Mouse (Mus musculus) brown adipose tissue, adult 24 weeks (tissue): ENCODE data around the gene Gadd45a. TPM values are rescaled to one million over a fixed set of nuclear protein-coding genes. Genes with fewer than 3 reads are reported as not detected.

Experiments used
- H3K27ac ChIP-seq: fragments of 200-500 bp; replicated peaks from 2 replicates; pipeline ENCODE4 v1.5.1; 2012; ENCODE audit warnings: low read depth, mild to moderate bottlenecking, low read length
- H3K4me1 ChIP-seq: fragments of 200-500 bp; 2 replicates; pipeline ENCODE4 v1.6.1; 2012; ENCODE audit warnings: low read length, mixed read lengths; ENCODE audit not compliant: control insufficient read depth, insufficient read depth, insufficient read length
- H3K4me3 ChIP-seq: fragments of 200-500 bp; 2 replicates; pipeline ENCODE4 v1.5.1; 2012; ENCODE audit warnings: low read depth, mild to moderate bottlenecking, low read length, moderate library complexity; ENCODE audit not compliant: insufficient read depth
- polyA plus RNA-seq: library from polyadenylated mRNA; stranded (reverse); fragments of >200 nt; gene quantifications from 2 replicates; pipeline ENCODE4 v1.2.4, GENCODE M21; 2012; ENCODE audit not compliant: missing spikeins, insufficient read depth, insufficient read length

Gadd45a gene
- polyA plus RNA-seq = 6.2 and 6.3 TPM in 2 replicates

GRCm38 (mm10) chr6:67036837-67037628, at the start of gene Gadd45a:
TSS of gene Gadd45a (minus strand) at chr6:67037457.
- Histone ChIP-seq H3K4me1 (no peaks in the 10 kb centered on the region; the same call in 1 of the 2 replicates), H3K27ac (peak within 1 kb of the TSS; percentile 35), H3K4me3 (peak within 1 kb of the TSS; percentile 88)

GRCm38 (mm10) chr6:67085850-67086437, 48.7 kb upstream of the Gadd45a start:
- H3K4me3 ChIP-seq = no peak overlapping the region
- H3K27ac ChIP-seq = no peak overlapping the region
- peaks cover 2% of the 10 kb centered on the region; the same call in 1 of the 2 replicates for H3K4me1 ChIP-seq

DNA sequence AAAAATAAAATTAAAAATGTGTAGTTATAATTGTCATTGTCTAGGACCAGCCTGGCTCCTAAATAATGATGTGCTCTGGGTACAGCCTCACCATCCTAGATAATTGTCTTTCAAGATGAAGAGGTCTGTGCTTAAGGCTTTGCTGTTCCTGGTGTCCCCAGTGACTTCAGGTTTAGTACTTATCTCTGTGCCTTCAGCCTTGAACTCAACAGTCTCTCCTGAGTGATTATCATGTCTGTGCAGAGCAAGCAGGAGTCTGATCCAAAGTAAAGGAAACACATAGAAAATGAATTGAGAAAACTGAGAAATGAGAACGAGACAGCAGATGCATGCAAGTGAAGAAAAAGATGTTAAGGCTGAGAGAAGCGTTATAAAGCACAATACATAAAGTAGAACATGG, 47.2 kb upstream of the Gadd45a start:
- H3K4me1 ChIP-seq = peaks cover 2% of the 10 kb centered on the region; the same call in 1 of the 2 replicates
- no peak overlapping the region for H3K4me3 ChIP-seq
- H3K27ac ChIP-seq = no peak overlapping the region

GRCm38 (mm10) chr6:67081141-67081540, 43.9 kb upstream of the Gadd45a start:
- Histone ChIP-seq H3K27ac (no peak overlapping the region), H3K4me3 (no peak overlapping the region), H3K4me1 (peaks cover 13% of the 10 kb centered on the region)

GRCm38 (mm10) chr6:67078076-67078475, 40.8 kb upstream of the Gadd45a start:
- Histone ChIP-seq H3K27ac (no peak overlapping the region), H3K4me1 (peaks cover 17% of the 10 kb centered on the region), H3K4me3 (no peak overlapping the region)

- peaks cover 17% of the 10 kb centered on the region for H3K4me1 ChIP-seq
- H3K27ac ChIP-seq = 0 out of 2 replicates have a peak overlapping the region, but pooled peaks have one; percentile 23
- no peak overlapping the region for H3K4me3 ChIP-seq
Measured at GRCm38 (mm10) chr6:67077477-67077876, 40.2 kb upstream of the Gadd45a start.

GRCm38 (mm10) chr6:67076348-67076747, 39.1 kb upstream of the Gadd45a start:
- H3K4me3 ChIP-seq = no peak overlapping the region
- H3K27ac ChIP-seq = 0 out of 2 replicates have a peak overlapping the region, but pooled peaks have one; percentile 21
- peaks cover 17% of the 10 kb centered on the region for H3K4me1 ChIP-seq

DNA sequence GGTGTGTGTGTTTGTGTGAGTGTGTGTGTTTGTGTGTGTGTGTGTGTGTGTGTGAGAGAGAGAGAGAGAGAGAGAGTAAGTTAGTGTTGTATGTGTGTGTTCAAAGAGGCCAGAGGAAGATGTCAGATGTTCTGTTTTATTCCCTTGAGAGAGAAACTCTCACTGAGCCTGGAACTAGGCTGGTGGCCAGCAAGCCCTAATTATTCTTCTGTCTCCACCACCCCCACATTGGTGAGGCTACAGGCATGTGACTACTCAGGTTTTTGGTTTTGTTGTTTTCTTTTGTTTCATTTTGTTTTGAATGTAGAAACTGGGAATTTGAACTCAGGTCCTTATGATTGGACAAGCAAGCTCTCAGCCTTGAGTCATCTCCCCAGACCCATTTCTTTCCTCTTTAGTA, 37.6 kb upstream of the Gadd45a start:
- no peak overlapping the region for H3K4me3 ChIP-seq
- no peak overlapping the region for H3K27ac ChIP-seq
- H3K4me1 ChIP-seq = peaks cover 17% of the 10 kb centered on the region

DNA sequence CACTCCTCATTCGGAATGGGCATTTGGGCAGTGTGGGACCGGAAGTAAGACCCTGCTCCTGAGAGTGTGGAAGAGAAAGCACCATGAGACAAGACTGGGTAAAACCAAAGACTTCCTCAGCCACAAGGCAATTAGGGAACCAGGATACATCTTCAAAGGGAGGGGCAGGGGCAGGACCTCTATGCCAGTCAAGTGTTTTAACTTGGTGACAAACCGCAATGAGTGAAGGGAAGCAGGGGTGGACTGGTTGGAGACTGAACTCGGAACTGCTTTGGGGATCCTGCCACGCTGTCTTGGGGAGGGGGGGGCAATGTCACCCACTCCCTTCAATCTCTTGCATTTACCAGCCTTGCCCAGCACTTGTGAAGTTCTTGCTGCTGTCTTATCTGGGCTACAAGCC, 36.7 kb upstream of the Gadd45a start:
- no peak overlapping the region for H3K4me3 ChIP-seq
- no peak overlapping the region for H3K27ac ChIP-seq

GRCm38 (mm10) chr6:67073446-67073845, 36.2 kb upstream of the Gadd45a start:
- H3K4me1 ChIP-seq = peaks cover 24% of the 10 kb centered on the region
- H3K4me3 ChIP-seq = no peak overlapping the region
- no peak overlapping the region for H3K27ac ChIP-seq

More for the DNA sequence above, 36.7 kb upstream of the Gadd45a start:
- H3K4me1 ChIP-seq = peaks cover 24% of the 10 kb centered on the region

DNA sequence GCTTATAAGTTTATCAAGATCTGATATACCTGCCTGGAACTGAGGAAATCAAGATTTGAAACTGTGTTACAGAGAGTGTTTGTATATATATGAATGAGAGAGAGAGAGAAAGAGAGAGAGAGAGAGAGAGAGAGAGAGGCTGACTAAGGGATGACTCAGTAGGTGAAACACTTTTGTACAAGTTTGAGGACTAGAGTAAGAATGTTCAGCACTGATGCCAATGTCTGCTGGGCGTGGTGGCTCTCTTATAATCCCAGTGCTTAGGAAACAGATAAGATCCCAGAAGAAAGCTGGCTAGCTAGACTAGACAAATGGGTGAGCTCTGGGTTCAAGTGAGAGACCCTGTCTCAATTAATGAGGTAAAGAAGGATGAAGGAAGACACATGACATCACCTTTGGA, 34.4 kb upstream of the Gadd45a start:
- H3K27ac ChIP-seq = no peak overlapping the region
- peaks cover 16% of the 10 kb centered on the region for H3K4me1 ChIP-seq

DNA sequence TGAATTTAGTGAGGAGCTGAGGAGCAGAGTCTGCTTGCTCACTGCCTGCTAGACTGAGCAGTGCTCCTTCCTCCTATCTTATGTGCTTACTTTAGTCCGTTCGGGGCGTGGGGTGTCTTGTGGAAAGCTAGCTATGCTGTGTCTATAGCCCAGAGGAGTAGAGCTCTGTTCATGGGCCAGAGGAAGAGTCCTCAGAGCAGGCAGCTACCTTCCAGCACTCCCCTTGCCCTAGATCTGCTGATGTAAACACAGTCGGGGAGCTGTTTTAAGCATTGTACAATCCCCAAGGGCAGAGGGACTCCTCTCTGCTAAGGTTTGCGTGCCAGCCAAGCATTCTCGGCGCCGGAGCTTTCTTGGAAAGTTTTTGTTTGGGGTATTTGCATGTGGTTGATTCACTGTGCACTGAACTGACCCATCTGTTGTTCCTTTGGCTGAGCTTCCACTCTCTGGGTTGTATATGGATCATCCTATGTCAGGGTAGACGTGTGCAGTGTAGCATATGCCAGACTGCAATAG, 32.6 kb upstream of the Gadd45a start:
- Histone ChIP-seq H3K4me3 (peak overlapping the region; percentile 12; the same call in 1 of the 2 replicates), H3K27ac (no peak overlapping the region; the same call in 1 of the 2 replicates), H3K4me1 (peaks cover 7% of the 10 kb centered on the region)

More for the DNA sequence above, 34.4 kb upstream of the Gadd45a start:
- no peak overlapping the region for H3K4me3 ChIP-seq

DNA sequence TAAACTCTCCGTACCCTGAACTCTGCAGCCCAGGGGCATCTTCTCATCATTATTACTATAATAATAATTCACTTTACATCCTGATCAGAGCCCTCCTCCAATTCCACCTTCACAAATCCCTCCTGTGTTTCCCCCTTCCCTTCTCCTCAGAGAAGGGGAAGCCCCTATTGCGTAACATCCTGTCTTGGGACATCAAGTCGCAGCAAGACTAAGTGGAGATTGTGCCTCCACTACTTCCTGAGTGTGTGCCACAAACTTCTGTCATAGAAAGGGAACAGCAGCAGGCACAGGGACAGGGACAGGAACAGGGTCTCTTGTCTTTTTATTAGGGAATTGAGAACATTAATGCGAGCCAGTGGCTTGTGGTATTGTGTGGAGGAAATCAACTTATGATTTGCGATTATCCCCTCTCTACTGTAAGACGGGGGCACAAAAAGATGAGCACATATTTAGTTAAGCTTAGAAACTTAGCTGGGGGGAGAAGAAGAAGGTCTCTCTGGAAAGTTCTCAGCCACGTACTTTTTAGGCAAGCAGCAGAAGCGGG, 32.0 kb upstream of the Gadd45a start:
- peaks cover 7% of the 10 kb centered on the region for H3K4me1 ChIP-seq
- H3K4me3 ChIP-seq = 0 out of 2 replicates have a peak overlapping the region, but pooled peaks have one; percentile 12
- no peak overlapping the region; the same call in 1 of the 2 replicates for H3K27ac ChIP-seq

- Histone ChIP-seq H3K4me1 (peaks cover 3% of the 10 kb centered on the region; the same call in 1 of the 2 replicates), H3K27ac (no peak overlapping the region), H3K4me3 (no peak overlapping the region)
Measured at GRCm38 (mm10) chr6:67060057-67060456, 22.8 kb upstream of the Gadd45a start.
